Mouse (Mus musculus): Measurements from ENCODE around the gene Gm28553.
"Not testable (repeated sequence)": the region's sequence is repeated elsewhere in the genome, so short reads cannot be mapped to it uniquely, and the experiment has no call there.

Gene Gm28553

DNA sequence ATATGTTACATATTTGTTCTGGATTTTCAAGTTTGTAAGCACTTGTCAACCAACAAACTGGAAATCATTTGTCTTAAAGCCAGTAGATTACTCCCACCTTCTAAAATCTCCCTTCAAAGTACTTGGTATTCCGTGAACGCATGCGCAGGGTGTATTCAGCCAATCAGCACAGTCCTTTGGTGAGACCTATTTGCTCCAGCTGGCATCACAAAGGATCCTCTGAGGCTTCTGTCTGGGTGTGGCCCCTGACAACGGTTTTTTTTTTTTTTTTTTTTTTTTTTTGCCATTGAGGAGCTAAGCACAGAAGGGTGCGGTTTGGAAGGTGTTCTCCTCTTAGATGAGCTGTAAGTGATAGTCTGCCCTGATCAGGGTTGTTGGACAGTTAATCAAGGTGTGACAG, at the start of gene Gm28553:
TSS of gene Gm28553 (plus strand) at position 301 of the 400 bp plus-strand sequence.
- not testable (repeated sequence) for DNase-seq

Data from cerebellum, adult 11-12 months (tissue).